Mouse (Mus musculus) small intestine, adult 2 months (tissue): ENCODE measurements around the gene Cd33.

Source experiments
- CTCF ChIP-seq: fragments of 200-500 bp; IDR thresholded peaks from 2 replicates; pipeline ENCODE4 v1.5.1; 2012; ENCODE audit warnings: low read depth, mild to moderate bottlenecking, control low read depth, inconsistent platforms, low read length, moderate library complexity, mixed read lengths; ENCODE audit not compliant: insufficient replicate concordance, insufficient read length; ENCODE audit errors: extremely low read depth
- POLR2A ChIP-seq: fragments of 200-500 bp; IDR thresholded peaks from 2 replicates; pipeline ENCODE4 v1.6.1; 2012; ENCODE audit warnings: low read depth, mild to moderate bottlenecking, control low read depth, inconsistent platforms, low read length, moderate library complexity

- no peak for TF ChIP-seq POLR2A
- TF ChIP-seq CTCF: no peak
These were observed 11.1 kb upstream of the Cd33 start for GRCm38 (mm10) chr7:43555351-43555750.
